Mouse (Mus musculus) CD4-positive helper T cell, adult 2 months (primary cell): ENCODE data around the gene Sema7a.
A peak's percentile ranks its signal among the peaks of the same experiment; 100 is the strongest.

Experiments
- DNase-seq: peaks from one replicate; pipeline ENCODE4 v3.0.0-alpha.2; 2012; ENCODE audit warnings: low read depth, missing footprints, low spot score

Sema7a gene

GRCm38 (mm10) chr9:57975200-57975821 lies 35.4 kb downstream of the Sema7a start:
- no peak for DNase-seq

GRCm38 (mm10) chr9:57978025-57978424 lies 38.1 kb downstream of the Sema7a start:
- DNase-seq = no peak

DNA sequence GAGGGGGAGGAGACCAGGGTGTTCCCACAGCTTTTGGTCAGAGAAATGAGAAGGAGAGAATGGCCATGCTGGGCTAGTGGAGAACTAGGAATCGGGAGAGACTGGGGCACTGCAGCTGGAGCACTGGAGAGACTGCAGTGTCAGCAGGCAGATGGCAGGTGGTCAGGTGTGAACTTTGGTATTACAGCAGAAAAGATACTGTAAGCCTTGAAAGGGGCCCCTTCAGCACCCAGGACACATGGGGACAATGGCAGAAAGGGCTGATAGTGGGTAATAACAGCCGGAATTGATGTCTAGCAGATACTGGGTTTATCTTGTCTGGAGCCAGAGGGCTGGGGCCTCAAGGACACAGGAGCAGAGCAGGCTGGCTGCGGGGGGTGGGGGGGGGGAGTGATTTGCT lies 38.9 kb downstream of the Sema7a start:
- no peak for DNase-seq

DNA sequence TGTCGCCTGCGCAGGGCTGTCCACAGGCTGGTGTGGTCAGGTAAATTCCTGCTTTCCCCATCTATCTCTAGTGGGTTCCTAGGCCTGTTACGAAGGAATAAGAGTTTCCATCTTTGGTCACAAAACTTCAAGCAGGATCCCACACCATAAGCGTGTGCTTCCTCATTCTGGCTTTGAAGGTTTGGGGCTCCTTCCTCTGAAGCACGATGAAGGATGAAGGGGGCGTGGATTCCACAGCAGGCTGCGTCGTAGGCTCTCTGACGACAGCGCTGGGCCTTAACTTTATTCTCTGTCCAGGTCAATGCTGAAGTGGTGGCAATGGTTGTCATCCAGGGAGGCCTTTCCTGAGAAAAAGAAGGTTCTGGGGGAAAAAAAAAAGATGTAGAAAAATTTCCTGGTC lies 40.7 kb downstream of the Sema7a start:
- DNase-seq = no peak

DNA sequence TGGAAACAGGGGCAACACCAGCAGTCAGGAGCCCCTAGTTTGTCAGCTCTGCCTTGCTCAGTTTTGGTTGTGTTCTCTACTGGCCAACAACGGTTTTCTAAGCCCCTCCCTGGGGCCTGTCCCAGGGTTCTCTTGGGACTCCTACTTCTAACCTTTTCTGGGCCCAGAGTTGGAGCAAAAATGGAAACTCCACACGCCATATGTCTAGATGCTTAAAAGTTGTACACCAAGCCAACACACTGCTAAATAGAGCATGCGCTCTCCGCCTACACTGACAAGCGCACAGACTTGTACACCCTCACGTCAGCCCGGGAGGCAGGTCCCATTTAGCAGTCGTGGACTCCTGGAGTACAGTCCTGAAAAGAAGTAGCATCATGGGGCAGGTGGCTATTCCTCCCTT lies 45.4 kb downstream of the Sema7a start:
- DNase-seq = no peak

DNA sequence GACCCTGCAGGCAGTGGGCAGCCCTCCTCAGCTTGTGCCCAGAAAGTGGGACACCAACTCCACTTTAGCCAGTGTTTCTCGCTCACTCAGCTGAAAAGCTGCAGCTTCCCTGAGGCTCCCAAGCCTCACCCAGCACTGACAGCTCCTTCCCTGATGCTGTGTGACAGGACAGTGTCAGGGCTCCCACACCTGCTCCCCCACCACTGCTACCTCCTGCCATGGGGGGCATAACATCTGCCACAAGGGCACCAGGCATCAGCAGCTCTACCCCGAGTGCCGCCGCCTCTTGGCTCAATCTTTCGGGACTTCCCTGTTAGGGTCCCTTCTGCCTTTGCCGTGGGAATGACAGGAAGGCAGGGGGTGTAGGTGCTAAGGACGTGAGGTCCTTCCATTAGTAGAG lies 46.4 kb downstream of the Sema7a start:
- DNase-seq = no peak

DNA sequence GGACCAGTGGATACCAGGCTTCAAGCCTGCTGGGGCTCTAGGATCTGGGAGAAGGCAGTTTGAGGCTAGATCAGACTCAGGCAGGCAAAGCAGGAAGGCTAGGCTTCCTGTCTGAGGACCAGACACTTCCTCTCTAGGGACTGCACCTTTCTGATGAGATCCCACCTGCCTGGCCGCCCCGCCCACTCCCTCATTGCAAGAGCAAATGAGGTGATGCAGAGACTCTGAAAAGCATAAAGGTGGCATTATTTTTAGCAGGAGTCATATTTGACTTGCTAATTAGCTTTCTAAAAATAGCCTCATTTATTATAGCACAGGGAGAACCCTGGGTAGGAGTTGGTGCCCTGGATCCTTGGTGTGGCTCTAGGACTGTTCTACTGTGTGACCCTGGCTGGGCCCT lies 48.2 kb downstream of the Sema7a start:
- DNase-seq = no peak

DNA sequence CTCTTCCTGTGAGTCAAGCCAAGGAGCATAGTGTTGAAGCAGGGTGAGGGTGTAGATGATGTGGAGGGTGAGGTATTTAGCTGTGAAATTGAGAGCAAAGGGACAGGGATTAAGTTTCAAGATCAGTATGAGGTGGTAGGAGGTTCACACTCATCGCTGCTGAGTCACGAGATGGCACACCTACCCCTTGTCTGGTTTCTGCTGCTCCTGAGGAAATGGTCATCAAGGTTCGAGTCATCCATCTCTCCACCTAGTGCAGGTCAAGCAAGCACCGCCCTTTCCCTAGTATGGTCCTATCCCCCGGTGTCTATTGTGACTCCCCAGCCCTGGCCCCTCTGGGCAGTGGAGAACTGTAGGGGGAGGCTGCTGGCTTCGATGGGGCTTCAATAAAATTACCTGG lies 49.4 kb downstream of the Sema7a start:
- DNase-seq = no peak

DNA sequence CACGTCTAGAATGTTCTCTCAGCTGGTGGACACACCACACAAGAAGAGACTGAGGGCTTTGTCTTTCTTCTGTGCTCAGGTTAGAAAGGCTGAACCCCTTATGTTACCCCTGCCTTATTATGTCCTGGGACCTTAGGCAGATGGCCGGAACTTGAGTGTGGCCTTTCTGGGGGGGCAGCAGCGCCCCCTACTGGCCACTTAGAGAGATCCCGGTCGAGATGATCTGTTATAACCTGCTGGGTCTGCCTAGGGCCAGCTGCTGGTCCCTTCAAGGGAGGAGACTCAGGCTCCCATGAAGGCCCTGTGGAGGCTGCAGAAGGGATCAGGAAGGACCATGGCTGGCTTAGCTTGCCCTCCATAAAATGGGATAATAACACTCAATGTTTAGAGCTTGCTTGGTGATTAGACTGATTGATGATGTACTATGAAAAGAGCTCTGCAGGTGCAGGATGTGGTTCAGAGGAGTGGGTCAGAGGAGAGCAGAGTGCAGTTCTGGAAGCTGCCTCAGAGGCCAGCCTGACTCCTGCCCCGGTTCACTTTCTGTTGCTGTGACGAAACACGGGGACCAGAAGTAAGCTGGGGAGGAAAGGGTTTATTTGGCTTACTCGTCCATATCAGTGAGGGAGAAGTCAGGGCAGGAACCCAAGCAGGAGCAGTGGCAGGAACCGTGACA lies 50.7 kb downstream of the Sema7a start:
- peak; percentile 64 for DNase-seq

GRCm38 (mm10) chr9:57992060-57992459 lies 52.1 kb downstream of the Sema7a start:
- no peak for DNase-seq

DNA sequence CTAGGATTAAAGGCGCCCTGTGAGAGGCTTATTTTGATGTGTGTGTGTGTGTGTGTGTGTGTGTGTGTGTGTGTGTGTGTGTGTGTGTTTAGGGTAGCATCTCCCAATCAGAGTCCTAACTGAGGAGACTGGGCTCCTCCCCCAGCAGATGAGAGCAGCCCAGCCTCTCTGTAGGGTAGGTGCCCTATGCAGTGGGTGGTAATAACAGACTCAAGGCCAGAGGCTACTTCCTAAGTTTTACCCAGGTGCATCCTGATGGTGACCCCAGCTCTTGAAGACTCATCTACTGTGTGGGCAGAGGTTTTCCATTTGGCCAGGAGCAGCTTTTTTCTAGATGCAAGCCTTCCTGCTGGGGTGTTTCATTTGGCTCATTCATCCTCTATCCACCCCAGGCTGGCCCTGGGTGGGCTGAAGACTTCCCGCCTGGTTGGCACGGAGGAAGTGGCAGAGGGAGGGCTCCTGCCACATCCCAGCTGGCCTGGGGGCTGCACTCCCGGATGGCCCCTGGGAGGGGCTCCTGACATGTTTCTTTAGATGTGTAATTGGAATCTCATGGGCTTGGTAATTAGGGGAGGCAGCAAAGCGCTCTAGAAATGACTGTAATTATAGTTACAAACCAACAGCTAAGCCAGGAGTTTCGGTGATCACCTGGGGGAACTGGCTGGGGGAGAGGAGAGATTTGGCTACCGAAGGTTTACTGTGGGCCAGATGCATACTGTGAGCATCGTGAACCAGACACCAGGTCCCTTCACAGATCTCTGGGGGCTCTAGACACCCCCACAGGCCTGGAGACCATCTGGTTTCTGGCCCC lies 53.1 kb downstream of the Sema7a start:
- DNase-seq = no peak

DNA sequence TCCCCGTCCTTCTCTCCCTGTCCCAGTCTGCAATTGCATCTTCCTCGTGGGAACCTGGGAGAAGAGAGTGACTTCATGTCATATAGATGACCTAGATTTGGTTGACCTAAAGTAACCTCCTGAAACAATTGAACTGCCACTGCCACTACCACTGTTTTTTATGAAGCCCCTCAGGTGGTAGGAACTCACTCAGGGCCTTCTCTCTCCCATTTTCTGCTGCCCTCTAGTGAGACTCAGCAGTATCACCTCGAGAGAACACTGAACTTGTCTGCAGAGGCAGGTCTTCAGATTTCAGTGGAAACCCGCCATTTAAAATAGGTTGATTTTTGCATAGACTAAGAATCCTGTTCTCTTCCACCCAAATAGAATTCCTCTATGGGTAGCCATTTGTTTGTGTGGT lies 55.4 kb downstream of the Sema7a start:
- DNase-seq = no peak

GRCm38 (mm10) chr9:57997511-57998031 lies 57.7 kb downstream of the Sema7a start:
- DNase-seq = no peak

DNA sequence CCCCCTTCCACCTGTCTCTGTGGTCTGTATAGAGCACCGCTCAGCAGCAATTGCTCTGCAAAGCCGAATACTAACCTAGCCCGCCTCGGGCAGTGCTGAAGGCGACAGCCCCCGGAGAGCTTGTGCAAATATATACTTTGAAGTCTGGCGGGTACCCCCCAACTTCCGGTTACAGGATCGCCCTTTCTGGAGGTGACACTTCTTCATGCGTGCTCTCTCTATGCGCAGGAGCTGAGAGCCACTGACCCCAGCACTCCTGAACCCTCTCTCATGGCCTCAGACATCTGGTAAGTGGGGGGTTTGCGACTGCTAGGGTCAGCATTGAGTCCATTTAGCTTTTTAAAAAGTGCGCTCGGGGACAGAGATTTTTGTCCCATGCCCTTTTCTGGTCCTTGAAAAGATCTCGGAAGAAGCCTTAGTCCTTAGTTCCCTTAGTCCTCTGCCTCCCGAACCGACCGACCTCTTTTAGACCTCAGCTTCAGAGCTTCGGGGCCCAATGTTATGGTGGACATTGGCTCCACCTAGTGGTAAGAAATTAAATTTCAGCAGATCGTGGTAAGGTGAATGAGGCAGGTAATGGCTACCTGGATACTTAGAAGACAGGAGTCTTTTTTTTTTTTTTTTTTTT lies 58.2 kb downstream of the Sema7a start:
- peak; percentile 79 for DNase-seq

GRCm38 (mm10) chr9:57998685-57999084 lies 58.8 kb downstream of the Sema7a start:
- DNase-seq = no peak

DNA sequence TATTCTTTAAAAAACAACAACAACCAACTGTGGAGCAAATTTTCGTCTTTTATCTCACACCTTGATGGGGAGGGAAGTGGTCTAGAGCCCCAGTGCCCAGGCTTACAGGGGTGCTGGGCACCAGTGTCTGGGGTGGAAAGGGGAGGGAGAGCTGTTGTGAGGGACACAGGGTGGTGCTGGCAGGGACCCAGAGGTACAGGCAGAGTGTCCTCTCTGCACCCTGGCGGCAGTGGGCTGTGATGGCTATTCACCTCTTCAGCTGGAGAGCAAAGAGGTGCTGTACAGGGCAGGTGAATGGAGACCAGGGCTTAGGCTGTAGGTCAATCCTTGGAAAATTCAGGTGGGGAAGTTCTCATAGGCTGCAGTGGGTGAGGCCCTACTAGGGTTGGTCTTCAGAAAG lies 59.8 kb downstream of the Sema7a start:
- DNase-seq = no peak

DNA sequence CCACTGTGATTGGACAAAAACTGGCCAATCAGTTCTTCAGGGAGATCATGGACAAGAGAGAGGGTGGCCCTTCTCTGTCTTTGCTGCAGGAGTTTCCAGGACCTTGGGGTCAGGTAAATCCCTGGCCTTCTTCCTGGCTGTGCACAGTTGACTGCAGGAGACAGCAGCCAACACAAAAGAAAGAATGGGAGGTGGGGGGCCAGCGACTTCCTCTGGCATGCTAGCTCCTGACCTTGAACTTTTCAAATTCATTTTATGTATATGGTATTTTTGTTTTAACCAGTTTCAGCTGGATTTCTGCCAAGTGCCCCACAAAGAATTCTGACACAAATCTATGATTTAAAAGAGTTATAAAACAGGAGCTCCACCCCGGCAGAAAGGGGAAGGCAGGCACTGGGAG lies 63.4 kb downstream of the Sema7a start:
- no peak for DNase-seq

DNA sequence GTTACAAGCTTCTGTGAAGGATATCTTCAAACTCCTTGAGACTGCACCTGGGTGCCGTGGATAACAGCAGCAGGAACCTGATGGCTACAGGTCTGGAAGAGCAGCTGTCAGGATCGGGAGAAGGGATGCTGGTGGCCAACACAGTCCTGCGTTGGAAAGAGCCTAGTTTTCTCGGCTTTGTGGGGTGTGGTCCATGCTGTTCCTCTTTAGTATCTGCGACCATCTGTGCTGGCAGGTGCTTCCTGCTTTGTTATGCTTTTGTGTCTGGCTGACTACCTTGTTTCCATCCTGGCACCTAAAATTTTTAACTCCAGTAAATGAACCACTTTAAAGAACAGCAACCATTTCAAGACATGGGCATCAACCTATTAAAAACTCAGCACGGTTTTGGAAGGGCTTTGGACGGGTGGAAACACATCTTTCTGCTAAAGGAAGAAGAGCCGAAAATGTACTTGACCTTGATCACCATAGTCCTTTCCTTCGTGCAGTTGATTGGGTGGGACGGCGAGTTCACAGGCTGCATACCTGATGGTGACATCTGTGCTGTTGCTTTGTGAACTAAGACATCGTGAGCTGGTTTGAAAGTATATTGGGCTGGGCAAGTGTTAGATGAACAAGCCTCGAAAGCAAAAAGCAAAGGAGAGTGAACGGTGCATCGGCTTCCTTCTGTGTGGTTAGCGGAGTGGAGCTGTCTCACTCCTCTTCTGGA lies 66.0 kb downstream of the Sema7a start, which contains the start of gene Cyp11a1:
Gene Cyp11a1, plus strand, starts transcription at position 659 of the 709 bp plus-strand sequence.
- no peak for DNase-seq

DNA sequence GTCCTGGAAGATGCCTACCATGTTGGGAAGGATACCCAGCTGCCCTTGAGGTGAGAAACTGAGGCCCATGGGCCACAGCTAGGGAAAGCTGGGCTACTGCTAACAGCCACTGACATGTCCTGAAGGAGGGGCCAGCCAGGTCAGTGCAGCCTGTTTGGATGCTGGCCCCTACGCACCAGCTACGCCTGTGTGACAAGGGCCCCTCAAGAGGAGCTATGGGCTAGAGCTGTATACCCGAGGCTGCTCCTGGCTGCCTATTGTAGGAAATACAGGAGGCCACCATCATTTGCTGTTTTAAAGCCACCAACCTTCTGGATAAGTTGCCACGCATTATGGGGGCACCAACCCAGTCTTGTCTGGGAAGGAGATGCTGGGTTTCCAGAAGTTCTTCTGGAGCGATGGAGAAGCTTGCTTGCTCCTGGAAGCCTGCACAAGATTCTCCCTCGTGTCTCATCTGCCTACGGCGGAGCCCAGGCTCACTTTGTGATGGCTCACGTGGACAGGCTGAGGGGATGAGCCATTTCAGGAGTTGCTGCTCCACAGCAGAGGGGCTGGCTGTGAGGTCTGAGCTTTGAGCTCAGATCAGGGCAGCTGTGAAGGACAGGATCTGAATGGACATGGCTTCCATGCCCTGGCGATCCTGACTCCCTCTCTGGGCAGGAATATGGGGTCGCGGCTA lies 68.6 kb downstream of the Sema7a start:
- DNase-seq = no peak

DNA sequence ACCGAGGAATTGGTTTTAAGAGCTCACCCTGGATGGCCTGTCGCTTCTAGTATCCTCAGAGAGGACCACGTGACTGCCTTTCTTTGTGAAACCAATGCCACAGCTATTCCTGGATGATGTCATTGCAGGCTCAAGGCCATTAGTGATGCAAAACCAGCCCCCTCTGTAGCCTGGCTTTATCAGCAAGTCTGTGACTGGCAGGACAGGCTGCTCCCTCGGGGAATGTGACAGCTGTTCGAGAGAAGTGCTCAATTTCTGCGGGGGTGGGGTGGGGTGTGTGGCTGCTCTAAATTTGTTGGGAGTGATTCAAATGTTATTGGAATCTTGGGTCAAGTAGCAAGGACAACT lies 69.1 kb downstream of the Sema7a start:
- DNase-seq = no peak

DNA sequence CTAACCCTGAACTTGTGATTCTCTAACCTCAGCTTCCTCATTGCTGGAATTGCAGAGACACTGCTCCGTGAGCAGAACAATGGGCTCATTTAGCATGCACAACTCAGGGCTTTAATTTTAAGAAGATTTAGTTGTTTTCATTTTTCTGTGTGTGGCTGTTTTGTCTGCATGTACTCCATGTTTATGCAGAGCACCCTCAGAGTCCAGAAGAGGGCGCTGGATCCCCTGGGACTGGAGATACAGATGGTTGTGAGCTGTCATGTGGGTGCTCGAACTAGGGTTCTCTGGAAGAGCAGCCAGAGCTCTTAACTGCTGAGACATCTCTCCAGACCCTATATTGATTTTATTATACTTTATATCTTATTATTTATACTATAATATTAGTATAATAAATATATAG lies 69.7 kb downstream of the Sema7a start:
- DNase-seq = no peak
